Mouse (Mus musculus) lung, postnatal 36 days (tissue): Measurements from ENCODE around the gene Krtap20-2.
"Not testable (repeated sequence)": the region's sequence is repeated elsewhere in the genome, so short reads cannot be mapped to it uniquely, and the experiment has no call there.

Source experiments
- DNase-seq: peaks from one replicate; pipeline ENCODE4 v3.0.0; 2022; ENCODE audit warnings: mixed read lengths

Krtap20-2 gene

DNA sequence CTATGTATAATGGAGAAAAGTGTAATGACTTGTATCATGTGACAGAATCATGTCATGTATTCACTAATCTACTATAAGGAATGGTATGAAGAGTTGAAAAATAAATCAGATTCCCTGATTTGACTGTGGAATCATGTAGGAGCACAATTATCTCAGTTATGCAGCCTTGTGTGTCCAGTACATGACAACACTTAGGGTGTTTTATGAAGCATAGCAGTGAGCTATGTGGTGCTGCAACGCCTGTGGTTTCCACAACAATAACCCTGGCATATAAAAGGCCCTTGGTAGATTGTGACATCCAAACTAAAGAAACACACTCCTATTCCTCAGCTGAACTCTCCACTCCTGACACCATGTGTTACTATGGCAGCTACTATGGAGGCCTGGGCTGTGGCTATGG, at the start of gene Krtap20-2:
TSS of gene Krtap20-2 (plus strand) at position 301 of the 400 bp plus-strand sequence.
- no peak for DNase-seq

DNA sequence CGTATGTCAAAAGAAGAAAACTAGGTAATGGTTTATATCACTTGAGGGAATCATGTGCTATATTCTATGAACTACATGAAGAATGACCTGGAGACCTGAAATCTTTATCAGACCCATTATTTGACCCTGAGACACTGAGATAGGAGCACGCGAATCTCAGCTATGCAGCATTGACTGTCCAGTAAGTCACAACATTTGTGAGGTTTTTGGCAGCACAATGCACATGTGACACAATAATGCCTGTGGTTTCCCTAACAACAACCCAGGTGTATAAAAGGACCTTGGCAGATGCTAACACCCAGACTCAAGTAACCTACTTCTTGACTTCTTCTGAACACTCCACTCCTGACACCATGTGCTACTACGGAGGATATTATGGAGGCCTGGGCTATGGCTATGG, 48.0 kb upstream of the Krtap20-2 start, which contains the start of gene Gm9789:
TSS of gene Gm9789 (plus strand) at position 301 of the 400 bp plus-strand sequence.
- DNase-seq: no peak

DNA sequence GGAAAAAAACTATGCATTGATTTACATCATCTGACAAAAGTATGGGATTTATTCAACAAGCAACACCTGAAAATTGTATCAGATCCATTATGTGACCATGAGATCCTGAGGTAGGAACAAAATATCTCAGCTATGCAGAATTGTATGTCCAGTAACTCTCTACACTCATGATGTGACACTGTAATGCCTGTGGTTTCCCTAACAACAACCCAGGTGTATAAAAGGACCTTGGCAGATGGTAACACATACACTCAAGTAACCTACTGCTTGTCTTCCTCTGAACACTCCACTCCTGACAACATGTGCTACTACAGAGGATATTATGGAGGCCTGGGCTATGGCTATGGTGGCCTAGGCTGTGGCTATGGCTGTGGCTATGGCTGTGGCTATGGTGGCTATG, 36.5 kb upstream of the Krtap20-2 start, which contains the start of gene Gm7735:
TSS of gene Gm7735 (plus strand) at position 301 of the 400 bp plus-strand sequence.
- not testable (repeated sequence) for DNase-seq

DNA sequence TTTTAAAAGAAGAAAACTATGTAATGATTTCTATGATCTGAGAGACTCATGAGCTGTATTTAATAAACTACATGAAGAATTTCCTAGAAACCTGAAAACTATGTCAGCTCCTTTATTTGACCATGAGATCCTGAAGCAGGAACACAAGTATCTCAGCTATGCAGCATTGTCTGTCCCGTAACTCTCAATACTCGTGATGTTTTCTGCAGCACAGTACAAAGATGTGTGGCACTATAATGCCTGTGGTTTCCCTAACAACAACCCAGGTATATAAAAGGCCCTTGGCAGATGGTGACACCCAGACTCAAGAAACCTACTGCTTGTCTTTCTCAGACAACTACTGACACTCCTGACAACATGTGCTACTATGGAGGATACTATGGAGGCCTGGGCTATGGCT, 31.2 kb upstream of the Krtap20-2 start, which contains the start of gene 1110057P08Rik:
TSS of gene 1110057P08Rik (plus strand) at position 301 of the 400 bp plus-strand sequence.
- DNase-seq: no peak

DNA sequence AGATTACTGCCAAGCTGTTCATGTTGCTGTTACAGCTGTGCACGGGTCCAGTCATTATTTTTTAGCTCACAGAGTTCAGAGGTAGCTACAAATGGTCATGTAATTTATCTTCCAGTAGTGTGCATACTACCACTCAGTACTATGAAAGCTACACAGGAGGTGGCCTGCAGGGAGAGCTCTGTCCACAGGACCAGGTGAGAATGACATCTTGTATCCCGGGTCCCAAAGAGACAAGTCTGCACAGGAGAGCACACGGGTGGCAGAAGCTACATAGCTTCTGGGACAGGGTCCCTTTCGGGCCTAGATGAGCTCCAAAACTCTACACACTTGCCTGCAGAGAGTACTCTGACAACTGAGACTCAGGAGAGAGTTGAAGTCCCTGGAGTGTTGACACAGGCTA, 17.0 kb upstream of the Krtap20-2 start:
- no peak for DNase-seq
